Mouse (Mus musculus) embryonic fibroblast, embryonic 13.5 days (primary cell): ENCODE measurements around the gene Aloxe3. TPM values are rescaled to one million over a fixed set of nuclear protein-coding genes. Genes with fewer than 3 reads are reported as not detected.

Experiments used
- H3K27ac ChIP-seq: 2 replicates; pipeline ENCODE4 v1.5.1; 2012; ENCODE audit warnings: low read length, control low read depth, inconsistent platforms; ENCODE audit not compliant: insufficient read depth
- H3K4me1 ChIP-seq: 2 replicates; pipeline ENCODE4 v1.6.1; 2011; ENCODE audit warnings: low read length; ENCODE audit not compliant: control insufficient read depth, insufficient read depth
- H3K4me3 ChIP-seq: 2 replicates; pipeline ENCODE4 v1.5.1; 2011; ENCODE audit warnings: mild to moderate bottlenecking, control low read depth, low read length; ENCODE audit not compliant: insufficient read depth
- CTCF ChIP-seq: IDR thresholded peaks from 2 replicates; pipeline ENCODE4 v1.5.1; 2011; ENCODE audit warnings: mild to moderate bottlenecking, control low read depth, low read length, moderate library complexity, borderline replicate concordance; ENCODE audit not compliant: insufficient read depth
- POLR2A ChIP-seq: IDR thresholded peaks from 2 replicates; pipeline ENCODE4 v1.6.1; 2011; ENCODE audit warnings: low read depth, mild to moderate bottlenecking, control low read depth, low read length, moderate library complexity
- polyA plus RNA-seq: library from polyadenylated mRNA; stranded (reverse); fragments of >200 nt; gene quantifications from 2 replicates; pipeline ENCODE4 v1.2.4, GENCODE M21; 2011; ENCODE audit warnings: low read depth; ENCODE audit not compliant: missing spikeins, insufficient read length

The Aloxe3 gene
- 0.27 TPM in 1 of 2 replicates, not detected in the other for polyA plus RNA-seq

DNA sequence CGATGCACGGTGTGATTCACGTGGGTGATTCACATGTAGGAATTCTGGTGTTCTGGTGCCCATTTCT is at the start of gene Aloxe3:
Gene Aloxe3 (plus strand): TSS at position 45 of the 67 bp plus-strand sequence.
- TF ChIP-seq POLR2A (no peak), CTCF (no peak)
- H3K4me1 ChIP-seq: 0 out of 2 replicates have a peak, but pooled peaks cover 3% of the 10 kb centered on the region
- H3K4me3 ChIP-seq: peak within 1 kb of the TSS; percentile 62
- peak within 1 kb of the TSS; percentile 41 for H3K27ac ChIP-seq

DNA sequence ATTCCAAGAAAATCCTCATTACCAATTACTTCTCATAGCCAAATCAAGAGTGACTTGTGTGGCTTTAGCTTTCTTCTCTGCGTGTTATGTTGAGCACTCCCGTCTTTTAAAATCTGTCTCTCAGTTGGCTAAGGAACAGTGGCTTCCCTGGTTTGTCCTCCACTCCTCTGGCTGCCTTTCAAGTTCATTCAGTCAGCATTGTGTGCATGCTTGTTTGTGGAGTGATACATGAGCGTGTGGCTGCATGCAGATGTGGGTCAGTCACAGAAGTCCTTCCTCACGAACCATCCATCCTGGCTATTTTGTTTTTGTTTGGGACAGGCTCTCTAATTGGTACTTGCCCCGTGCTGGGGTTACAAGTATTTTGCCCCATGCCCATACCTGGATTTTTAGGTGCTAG is 49.1 kb upstream of the Aloxe3 start:
- TF ChIP-seq POLR2A (no peak), CTCF (no peak)
- H3K4me3 ChIP-seq: no peak overlapping the region
- H3K4me1 ChIP-seq: 0 out of 2 replicates have a peak, but pooled peaks cover 2% of the 10 kb centered on the region
- H3K27ac ChIP-seq: no peak overlapping the region

DNA sequence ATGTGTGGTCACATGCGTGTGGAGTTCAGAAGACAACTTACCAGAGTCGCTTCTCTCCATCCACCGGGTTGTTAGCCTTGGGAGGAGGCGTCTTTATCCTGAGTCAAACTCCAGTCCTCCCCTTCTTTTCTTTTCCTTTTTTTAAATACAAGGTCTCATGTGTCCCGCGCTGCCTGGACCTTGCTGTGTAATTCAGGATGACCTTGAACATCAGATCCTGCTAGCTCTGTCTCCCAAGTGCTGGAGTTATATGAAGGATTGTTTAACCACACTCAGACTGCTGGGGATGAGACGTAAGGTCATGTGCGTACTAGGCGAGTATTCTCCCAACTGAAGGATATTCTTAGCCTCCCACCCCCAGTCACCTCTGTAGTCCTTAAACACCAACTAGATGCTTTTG is 48.4 kb upstream of the Aloxe3 start:
- TF ChIP-seq POLR2A (no peak), CTCF (no peak)
- Histone ChIP-seq H3K27ac (no peak overlapping the region), H3K4me3 (no peak overlapping the region), H3K4me1 (0 out of 2 replicates have a peak, but pooled peaks cover 2% of the 10 kb centered on the region)

DNA sequence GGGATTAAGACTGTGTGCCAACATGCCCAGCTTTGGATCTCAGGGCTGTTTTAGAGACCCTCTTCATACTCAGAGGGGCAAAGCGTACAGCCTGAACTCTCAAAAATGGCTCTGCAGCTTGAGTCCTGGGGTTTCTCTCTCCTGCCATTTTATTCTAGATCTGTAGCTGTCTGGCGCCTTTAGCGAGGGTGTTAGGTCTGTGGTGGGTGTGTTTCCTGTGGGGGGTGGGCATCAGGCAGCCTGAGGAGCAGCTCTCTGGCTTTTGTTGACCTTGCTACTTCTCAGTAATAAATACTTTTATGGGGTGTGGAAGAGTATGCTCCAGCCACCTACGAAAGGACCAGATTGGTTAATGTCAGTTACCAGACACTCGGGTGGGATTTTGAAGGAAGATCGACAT is 47.7 kb upstream of the Aloxe3 start:
- no peak for TF ChIP-seq CTCF
- TF ChIP-seq POLR2A: no peak
- Histone ChIP-seq H3K4me1 (0 out of 2 replicates have a peak, but pooled peaks cover 2% of the 10 kb centered on the region), H3K27ac (peak overlapping the region; percentile 9; the same call in 1 of the 2 replicates), H3K4me3 (no peak overlapping the region)

DNA sequence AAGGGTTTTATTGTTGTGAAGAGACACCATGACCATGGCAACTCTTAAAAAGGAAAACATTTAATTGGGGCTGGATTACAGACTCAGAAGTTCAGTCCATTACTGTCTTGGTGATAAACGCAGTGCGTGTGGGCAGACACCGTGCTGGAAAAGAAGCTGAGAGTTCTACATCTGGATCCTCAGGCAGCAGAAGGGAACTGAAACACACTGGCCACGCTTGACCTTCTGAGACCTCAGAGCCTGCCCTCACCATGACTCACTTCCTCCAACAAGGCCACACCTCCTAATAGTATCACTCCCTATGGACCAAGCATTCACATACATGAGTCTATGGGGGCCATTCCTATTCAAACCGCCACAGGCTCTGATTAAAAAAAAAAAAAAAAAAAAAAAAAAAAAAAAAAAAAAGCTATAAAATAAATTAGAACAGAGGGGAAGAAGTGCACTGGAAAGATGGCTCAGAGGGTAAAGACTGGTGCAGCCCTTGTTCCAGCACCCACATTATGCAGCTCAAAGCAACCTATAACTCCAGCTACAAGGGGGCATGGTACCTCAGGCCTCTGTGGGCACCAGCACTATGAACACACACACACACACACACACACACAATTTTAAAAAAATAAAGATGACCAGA is 46.8 kb upstream of the Aloxe3 start:
- no peak overlapping the region for H3K4me3 ChIP-seq
- no peak for TF ChIP-seq CTCF
- TF ChIP-seq POLR2A: peak; percentile 28; the same call in 1 of the 2 replicates
- 0 out of 2 replicates have a peak, but pooled peaks cover 2% of the 10 kb centered on the region for H3K4me1 ChIP-seq
- no peak overlapping the region for H3K27ac ChIP-seq

DNA sequence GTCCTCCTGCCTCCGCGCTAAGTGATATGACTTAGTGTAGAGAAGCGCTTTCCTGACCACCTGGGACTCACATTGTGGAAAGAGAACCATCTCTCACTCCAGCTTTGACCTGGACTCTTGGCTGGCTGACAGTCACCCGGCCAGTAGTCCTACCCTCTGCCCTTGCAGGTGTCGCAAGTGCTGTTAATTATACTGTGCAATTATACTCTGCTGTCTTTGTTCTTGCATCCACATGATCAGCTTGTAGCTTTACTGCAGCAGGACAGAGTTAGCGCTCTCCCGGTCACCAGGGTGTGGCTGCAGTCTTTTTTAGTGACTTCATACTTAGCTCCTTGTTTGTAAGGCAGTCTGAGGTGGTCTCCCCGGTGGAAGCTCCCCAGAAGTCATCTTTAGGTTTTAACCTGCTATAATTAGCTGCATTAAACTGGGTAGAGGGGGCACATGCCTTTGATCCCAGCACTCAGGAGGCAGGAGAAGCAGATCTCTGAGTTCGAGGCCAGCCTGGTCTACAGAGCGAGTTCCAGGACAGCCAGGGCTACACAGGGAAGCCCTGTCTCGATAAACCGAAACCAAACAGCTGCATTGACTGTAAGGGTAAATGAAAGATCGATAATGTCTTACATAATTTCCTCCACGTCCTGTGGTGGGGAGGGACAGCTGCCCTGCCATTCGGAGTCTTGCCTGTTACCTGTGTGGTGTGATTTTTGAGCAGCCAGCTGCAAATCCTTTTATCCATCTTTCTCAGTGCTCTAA is 45.4 kb upstream of the Aloxe3 start:
- no peak overlapping the region for H3K27ac ChIP-seq
- H3K4me3 ChIP-seq: no peak overlapping the region
- H3K4me1 ChIP-seq: 0 out of 2 replicates have a peak, but pooled peaks cover 2% of the 10 kb centered on the region
- TF ChIP-seq POLR2A (no peak), CTCF (no peak)

DNA sequence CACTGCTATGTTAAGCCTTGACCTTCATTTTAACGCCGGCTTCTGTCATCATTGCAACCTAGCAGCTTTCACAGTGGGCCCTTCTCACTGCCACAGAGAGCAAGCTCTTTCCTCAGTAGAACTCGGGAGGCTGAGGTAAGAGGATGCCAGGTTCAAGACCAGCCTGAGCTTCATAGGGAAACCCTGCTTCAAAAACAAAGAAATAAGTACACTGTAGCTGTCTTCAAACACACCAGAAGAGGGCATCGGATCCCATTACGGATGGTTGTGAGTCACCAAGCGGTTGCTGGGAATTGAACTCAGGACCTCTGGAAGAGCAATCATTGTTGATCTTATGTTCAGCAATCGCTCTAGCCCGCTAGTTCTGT is 44.9 kb upstream of the Aloxe3 start:
- Histone ChIP-seq H3K4me1 (0 out of 2 replicates have a peak, but pooled peaks cover 2% of the 10 kb centered on the region), H3K27ac (no peak overlapping the region), H3K4me3 (no peak overlapping the region)
- TF ChIP-seq POLR2A: no peak

DNA sequence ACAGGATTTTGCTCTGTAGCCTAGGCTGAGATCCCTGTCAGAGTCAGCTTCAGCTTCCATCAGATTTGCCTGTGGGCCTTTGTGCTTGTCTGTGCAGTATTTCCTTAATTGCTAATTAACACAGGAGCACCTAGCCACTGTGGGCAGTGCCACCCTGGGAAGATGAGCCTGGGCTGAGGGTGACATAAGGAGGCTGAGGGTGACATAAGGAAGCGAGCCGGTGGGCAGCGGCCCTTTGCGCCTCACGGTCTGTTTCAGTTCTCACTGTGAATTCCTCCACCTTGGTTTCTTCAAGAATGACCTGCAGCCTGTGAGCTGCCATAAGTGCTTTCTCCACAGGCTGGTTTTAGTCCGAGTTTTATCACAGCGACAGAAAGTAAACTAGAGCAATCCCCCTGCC is 44.1 kb upstream of the Aloxe3 start:
- TF ChIP-seq POLR2A: no peak
- H3K4me1 ChIP-seq: 0 out of 2 replicates have a peak, but pooled peaks cover under 1% of the 10 kb centered on the region
- no peak overlapping the region for H3K4me3 ChIP-seq
- H3K27ac ChIP-seq: no peak overlapping the region

DNA sequence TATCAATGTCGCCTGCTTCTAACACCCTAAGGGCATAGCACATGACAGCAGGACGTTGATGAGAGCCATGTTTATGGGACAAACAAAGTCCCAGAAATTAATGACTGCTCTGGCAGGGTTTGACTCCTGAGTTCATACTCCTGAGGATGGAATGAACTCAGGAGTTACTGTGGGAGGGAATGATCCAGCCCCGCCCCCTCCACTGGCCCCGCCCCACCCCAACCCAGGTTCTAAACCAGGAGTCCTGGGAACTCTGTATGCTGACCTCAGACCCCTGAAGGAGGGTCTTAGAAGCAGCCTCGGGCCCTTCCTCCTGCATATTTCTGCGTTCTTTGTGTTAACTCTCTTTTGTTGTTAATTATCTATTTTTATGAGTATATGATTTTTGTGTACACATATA is 40.1 kb upstream of the Aloxe3 start:
- H3K4me1 ChIP-seq: peaks cover 2% of the 10 kb centered on the region; the same call in 1 of the 2 replicates
- H3K27ac ChIP-seq: no peak overlapping the region
- no peak for TF ChIP-seq POLR2A
- no peak for TF ChIP-seq CTCF
- H3K4me3 ChIP-seq: no peak overlapping the region

DNA sequence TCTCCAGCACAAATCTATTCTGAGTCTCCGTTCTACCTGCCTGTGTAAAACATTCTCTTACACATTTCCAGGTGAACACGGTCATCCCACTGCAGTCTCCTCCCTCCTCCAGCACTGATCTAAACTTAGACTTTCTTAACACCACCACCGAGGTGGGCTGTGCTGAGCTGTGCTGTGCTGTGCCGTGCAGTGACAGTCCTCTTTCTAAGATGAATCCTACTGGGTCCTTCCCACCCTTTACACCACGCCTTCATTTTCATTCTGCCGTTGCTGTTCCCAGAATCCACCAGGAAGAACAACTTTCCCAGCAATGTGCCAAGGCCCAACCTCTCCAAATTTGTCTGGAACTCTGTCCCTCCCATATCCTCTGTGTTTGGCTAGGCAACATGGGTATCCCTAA is 39.3 kb upstream of the Aloxe3 start:
- Histone ChIP-seq H3K4me3 (no peak overlapping the region), H3K4me1 (peaks cover 2% of the 10 kb centered on the region; the same call in 1 of the 2 replicates), H3K27ac (no peak overlapping the region)
- TF ChIP-seq POLR2A (no peak), CTCF (no peak)
